Mouse (Mus musculus) liver, embryonic 14.5 days (tissue): ENCODE results near the gene Gm17660.

Experiments used
- CTCF ChIP-seq: IDR thresholded peaks from 2 replicates; pipeline ENCODE4 v1.5.1; 2016; ENCODE audit warnings: antibody characterized with exemption, low read depth, control low read depth
- EP300 ChIP-seq: IDR thresholded peaks from 2 replicates; pipeline ENCODE4 v1.6.1; 2016; ENCODE audit warnings: antibody characterized with exemption, low read depth

GRCm38 (mm10) chr5:104073602-104074001, 3.8 kb downstream of the Gm17660 start:
- TF ChIP-seq CTCF: no peak
- TF ChIP-seq EP300: no peak
